Mouse (Mus musculus): ENCODE data around the gene Slc26a3. TPM values are rescaled to one million over a fixed set of nuclear protein-coding genes. Genes with fewer than 3 reads are reported as not detected.

Gene Slc26a3
- total RNA-seq, 2 experiments from 2014 or later, result not detected

DNA sequence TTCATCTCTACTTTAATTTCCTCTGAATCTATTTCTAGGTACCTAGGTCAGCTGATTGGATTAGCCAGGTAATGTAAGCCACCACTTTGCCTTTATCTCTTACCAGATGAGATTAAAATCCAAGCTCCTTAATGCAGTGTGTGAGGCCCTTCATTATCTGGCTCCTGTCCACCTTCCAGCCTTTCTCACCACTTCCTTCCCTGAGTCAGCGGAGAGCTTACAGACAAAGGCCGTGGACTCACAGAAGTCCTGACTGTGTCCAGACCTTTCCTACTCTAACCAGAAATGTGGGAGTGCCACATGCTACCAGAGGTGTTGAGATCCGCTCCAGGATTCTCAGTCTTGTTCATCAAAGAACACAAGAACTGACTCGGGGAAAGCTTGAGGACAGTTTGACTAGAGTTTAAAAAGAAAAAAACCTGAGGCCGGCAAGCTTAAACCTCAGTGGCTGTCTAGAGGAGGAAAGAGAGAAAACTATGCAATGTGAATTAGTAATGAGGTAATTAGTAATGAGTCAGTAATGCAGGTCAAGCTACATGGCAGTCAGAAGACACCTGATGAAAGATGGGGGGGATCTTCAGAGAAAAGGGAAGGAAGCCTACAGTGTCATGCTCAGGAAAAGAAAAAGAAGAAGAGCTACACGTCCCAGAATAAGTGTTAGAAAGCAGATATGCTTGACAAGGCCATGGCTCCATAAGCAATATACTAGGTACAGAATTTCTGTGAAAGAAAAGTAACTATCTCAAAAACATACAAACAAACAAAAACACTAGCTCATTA, 123.2 kb downstream of the Slc26a3 start:
- no peak for DNase-seq (ENCODE audit: low spot score)

DNA sequence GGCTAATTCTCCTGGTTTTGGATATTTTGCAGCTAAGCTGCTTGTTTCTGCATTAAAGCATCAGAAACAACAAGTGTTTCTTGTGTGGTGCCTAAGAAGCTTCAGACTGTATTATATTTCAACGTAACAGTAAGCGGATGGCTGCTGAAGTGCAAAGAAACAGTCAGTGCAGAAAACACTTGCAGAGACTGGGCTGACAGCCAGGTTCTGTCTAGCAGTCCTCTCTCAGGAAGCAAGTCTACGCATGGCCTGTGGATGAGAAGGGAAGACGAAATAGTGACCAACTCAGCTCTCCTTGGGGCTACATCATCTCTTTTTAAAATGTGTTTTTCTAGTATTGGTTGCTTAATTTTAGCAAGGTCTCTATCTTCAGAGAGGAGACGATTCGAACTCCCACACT, 129.4 kb downstream of the Slc26a3 start:
- no peak for DNase-seq (ENCODE audit: low spot score)

DNA sequence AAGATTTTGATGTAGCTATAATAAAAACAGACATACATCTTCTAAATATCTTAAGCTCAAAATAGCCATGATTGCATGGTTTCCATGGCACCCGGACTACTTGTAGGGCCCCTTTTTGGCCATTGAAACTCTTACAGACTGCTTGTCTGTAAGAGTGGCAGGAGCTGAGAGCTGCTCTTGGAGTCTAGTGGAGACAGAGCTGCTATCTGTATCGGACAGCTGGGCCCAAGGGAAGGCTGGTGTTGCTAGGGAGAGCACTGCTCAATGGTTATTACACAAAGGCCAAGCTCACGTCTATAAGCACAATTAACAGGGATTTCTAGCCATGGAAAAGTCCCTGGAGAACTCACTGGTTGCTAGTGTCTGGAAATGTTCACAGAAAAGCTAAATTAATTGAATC, 130.7 kb downstream of the Slc26a3 start:
- DNase-seq (ENCODE audit: low spot score), result no peak

Other genes with a start within 250 kb of the Slc26a3 start
- gene Gm6993, start 150.1 kb upstream of the Slc26a3 start, total RNA-seq (2021), result not detected
- gene Lamb1, start 125.6 kb upstream of the Slc26a3 start, total RNA-seq (2021), result 10 to 100 TPM; 10.8 to 13.2 TPM
- 100 to 1,000 TPM; 177 to 200 TPM for gene Dld, start 39.4 kb upstream of the Slc26a3 start, total RNA-seq (2021)
- 10 to 100 TPM in 1 of 2 experiments, 1 to 10 TPM in 1; 10.0 to 12.6 TPM for gene Cbll1, start 108.7 kb downstream of the Slc26a3 start, total RNA-seq (2021)
- gene Slc26a4, start 169.1 kb downstream of the Slc26a3 start, total RNA-seq (2021), result not detected
- 10 to 100 TPM; 31.6 to 32.1 TPM for gene Bcap29, start 243.8 kb downstream of the Slc26a3 start, total RNA-seq (2021)

Data from gastrocnemius, adult 18-20 months (tissue).